Mouse (Mus musculus) hematopoietic stem cell, adult 5-6 weeks (primary cell): ENCODE data around the gene Fstl4. TPM values are rescaled to one million over a fixed set of nuclear protein-coding genes. Genes with fewer than 3 reads are reported as not detected.

ENCODE experiments used
- ATAC-seq, 2 experiments: fragments of 125-278 bp in 1 of 2; replicated peaks in 1 of 2; 2 replicates each; pipeline ENCODE4 v1.8.0; 2016 to 2017; ENCODE audit warnings: inconsistent platforms in 2 of 2, mild to moderate bottlenecking in 2 of 2, moderate number of reproducible peaks in 2 of 2, low read depth in 1 of 2, moderate TSS enrichment in 1 of 2; ENCODE audit not compliant: low FRiP score in 2 of 2, poor library complexity in 2 of 2, severe bottlenecking in 2 of 2, insufficient read depth in 1 of 2, low TSS enrichment in 1 of 2
- total RNA-seq: library from RNA; stranded (forward); fragments of 172-1452, 232-1000 nt; gene quantifications from 2 replicates; pipeline ENCODE4 v1.2.3, GENCODE M21; 2017

Gene Fstl4
- total RNA-seq, 1 experiment from 2014 or later, result not detected

DNA sequence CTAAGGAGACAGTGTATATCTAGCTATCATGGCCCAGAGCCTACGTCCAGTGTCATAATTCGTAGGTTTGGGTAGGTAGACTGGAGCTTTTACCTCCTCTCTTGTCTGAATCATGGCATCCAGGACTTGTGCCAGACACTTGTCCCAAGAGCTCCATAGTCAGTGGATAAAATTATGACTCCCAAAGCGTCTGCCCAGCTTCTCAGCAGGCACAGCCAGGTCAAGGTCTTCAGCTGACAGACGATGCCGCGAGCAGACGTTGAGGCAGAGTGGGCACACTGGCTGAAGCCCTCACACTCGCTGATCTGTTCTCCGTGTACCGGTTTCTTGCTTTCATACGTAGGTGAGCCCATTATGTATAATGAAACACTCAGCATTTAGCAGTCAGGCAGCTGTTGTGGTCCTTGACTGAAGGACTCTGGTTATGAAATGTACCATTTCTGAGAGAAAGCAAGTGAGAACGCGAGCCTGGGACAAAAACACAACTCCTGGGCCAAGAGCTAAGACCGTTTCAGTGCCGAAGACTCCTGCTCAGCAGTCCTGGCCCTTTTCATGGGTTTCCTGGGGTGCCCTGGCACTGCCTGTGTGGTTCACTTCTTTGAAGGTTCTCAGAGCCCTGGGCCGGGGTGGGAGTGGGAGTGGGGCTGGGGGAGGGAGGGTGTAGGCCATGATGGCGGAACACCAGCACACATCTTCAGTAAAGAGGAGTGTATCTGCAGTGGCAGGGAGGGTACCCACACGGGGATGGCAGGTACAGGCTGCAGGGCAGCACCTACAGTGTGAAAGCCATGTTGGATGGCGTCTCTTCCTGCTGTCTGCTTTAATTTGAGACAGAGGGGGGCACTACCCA, 111.7 kb downstream of the Fstl4 start:
- no peak for ATAC-seq

DNA sequence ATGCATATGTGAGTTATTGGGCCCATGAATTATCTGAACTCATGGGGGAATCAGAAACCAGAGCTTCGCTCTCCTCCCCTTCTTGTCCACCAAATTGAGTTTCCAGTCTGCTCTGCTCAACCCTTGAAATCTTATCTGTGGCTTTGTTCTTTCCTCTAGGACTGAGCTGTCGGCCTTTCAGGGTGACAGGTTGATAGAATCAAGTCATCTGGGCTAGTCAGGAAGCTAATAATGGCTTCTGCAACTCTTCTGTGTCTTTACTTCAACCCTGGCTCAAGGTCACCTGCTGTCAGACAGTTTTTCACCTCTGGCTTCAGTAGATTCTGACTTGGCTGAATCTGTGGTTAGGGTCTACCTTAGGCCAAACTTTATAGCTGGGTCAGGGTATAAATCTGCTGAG, 113.2 kb downstream of the Fstl4 start:
- no peak for ATAC-seq

DNA sequence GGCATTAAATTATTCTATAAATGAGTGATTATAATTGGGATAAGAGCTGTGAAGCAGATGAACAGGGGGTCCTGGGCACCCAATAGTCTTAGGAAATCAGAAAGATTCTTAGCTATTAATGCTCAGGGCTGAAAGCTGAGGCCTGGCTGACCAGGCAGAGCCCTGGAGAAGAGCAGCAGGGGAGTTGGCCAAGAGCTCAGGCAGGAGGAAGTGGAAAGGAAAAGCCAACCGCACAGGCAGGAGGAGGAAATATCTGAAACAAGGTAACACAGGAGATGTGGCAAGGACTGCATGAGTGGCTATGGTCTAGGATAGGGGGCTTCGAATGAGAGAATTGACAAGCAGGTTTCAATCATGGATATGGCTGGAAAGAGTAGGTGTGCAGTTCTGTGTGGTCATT, 115.5 kb downstream of the Fstl4 start:
- peak; percentile 12 to 39; a peak in 1 of 4 replicates for ATAC-seq

DNA sequence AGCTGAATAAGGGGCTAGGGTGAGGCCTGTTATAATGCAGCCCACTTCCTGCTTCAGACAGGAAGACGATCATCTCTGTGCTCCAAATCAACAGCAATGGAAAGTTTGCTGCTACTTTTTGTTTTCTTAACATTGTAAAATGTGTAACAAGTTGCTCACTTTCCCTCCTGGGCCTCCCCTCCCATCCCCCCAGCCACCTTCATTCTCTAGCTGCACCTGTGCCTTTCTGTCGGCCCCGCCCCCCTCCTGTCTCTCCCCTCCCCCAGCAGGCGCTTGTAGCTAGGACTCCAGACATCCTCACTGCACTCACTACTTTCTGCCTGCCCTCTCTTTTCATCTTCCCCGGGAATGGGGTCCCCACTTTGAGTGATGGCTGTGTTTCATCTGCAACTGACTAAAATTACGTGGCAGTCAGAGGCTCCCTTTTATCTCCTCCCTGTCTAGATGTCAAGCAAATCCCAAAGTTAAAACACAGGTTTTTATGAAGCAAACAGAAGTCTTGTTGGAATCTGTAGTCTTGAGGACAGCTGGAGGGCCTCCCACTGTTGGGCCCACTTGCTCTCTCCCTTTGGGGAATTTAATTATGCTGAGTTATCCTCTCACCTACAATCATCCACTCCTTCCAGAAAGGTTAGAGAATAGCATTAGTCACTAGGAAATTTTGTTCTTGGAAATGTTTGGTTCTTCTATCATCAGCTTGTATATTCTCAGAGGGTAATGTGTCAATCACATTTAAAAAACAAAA, 122.3 kb downstream of the Fstl4 start:
- ATAC-seq, result no peak

DNA sequence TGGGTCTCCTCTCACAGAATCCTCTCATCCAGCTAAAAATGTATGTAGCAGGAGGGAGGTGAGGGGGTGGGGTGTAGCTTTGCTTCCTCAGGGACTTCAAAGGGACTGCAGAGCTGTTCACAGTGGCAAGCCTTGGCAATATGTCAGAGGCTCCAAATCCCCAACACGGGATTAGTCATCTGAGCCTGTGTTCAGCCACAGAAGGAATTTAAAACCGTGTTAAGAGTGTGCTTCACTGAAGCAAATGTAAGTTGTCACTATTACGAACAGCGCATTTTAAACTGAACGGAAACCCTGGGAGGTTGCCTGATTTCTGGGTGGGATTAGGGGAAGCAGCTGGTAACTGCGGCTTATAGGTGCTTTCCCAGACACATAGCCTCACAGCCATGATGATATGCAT, 123.7 kb downstream of the Fstl4 start:
- 0 out of 4 replicates have a peak, but pooled peaks of 1 of the 2 experiments have one; percentile 29 for ATAC-seq

DNA sequence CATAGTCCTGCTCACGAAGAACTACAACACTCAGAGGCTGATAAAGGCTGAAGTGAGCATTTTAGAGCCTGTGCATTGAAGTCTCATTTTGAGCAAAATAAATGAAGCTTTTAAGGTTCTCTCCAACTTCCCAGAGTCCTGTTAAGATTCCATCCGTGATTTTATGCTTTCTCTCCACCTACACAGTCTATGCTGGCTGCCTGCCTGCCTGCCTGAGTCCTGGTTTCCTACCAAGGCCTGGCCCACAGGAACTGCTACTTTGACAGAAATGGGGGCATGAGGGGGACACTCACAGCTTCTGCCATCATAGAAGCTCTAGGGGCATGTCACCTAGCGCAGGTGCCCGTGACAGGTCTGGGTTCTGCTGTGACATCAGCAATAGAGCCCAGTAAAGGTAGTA, 125.1 kb downstream of the Fstl4 start:
- no peak for ATAC-seq

DNA sequence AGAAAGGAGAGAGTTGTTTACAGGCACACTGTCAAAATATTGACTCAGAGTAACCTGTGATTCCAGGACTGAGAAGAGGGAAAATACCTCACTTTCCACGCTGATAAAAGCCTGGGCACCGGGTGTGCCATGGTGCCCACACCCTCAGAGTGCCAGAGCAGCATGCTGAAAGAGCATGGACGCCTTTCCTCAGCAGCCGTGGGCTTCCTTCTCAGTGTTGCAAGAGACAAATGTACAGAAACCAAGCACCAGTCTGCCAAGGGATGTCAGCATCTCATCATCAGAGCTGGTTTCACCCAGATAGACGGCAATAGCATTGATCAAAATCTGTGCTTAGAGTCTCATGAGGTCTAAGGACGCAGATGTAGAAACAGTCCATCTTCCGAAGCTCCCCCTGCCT, 125.7 kb downstream of the Fstl4 start:
- ATAC-seq, result no peak

DNA sequence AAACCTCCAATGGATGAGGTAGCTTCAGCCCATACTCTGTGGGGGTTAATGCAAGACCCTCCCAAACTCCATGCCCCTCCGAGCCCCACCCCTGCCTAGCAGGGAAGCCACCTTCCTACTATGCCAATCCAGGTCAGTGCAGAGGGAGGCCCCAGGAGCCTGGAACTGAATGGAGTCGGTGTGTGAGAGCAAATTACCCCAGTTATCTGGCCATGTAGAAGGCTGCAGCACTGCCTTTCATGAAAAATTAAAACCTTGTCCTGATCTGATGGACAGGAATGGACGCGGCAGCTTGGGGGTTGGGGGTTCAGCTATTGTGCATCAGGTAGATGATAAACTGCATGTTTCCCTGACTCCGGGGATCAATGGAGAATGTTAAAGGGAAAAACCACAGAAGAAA, 139.7 kb downstream of the Fstl4 start:
- no peak for ATAC-seq

DNA sequence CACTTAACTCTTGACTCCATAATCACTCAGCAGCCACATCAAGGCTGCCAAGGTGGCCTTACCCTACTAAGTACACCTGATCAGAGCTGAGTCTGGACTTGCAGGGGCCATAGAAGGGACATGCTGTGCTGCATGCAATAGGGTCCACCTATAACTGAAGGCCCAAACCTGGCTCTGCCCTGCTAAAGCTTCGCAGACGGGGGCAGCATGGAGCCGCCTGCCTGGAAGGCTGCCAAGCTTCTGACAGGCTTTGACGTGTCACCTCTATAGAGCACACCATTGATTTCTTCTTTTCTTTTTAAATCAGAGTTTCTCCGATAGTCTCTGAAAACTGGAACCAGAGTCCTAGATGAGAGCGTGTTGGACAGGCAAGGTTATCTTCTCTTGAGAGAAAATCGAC, 146.4 kb downstream of the Fstl4 start:
- ATAC-seq, result no peak

DNA sequence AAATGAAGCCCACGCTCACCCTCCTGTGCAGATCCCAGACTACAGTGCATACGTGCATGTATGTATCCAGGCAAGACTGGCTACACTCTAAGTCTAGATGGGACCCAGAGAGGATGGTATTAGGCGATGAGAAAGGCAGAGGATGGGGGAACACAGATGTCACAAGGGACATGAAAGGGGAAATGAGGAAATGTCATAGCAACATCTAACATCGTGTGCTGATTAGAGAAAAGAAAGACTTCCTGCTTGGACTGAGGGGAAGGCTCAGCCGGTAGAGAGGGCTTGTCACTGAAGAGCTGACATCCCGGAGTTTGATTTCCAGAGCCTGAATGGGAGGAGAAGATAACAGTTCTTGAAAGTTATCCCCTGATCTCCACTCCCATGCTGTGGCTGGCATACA, 150.0 kb downstream of the Fstl4 start:
- ATAC-seq, result peak; percentile 23 to 55; a peak in 2 of 4 replicates

DNA sequence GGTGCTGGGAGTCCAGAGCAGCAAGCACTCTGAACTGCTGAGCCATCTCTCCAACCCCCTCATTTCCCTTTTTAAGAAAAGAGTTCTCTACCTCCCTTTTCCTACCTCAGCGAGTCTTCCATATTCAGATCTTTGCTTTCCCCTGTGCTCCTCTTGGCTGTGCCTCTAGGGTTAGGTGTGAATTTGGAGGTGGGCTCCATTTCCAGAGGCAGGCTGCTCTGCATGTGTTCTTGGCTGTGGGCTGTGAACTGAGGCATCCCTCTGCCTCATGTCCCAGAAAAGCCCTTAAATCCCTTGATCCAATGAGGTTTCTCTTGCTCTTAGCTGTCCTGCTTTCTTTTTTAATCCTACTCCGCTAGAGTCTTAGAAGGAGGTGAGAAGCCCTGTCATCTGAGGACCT, 151.2 kb downstream of the Fstl4 start:
- ATAC-seq, result no peak

DNA sequence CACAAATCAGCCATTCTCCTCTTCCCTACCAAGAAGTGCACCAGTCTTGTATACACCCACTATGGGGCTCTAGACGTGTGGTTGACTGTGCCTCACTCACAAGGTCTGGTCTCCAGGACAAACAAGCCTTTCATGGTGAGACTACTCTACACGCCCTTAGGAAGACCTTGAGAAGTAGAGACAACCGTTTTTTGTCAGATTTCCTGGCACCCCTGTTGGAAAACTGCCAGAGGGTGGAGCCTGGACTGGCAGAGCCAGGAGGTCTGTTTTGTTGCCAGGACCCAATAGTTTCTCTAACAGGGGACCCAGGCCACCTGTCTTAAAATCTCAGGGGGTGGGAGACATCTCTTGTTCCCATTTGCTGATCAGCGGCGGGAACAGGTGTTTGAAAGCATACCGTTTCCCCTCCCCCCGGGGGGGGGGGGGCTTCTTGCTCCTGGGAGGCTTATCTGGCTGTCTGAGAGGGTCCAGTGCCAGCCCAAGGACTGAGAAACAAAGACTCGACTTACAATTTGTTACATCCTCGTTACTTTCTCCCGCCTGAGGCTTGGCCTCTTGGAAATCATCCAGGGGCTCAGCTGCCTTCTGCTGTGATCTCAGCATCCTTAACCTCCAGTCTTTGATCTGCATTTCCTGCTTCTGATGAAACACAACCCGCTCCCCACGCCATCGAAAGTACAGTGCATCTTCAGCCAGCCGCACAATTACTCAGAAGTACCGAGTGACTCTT, 155.0 kb downstream of the Fstl4 start:
- no peak for ATAC-seq

DNA sequence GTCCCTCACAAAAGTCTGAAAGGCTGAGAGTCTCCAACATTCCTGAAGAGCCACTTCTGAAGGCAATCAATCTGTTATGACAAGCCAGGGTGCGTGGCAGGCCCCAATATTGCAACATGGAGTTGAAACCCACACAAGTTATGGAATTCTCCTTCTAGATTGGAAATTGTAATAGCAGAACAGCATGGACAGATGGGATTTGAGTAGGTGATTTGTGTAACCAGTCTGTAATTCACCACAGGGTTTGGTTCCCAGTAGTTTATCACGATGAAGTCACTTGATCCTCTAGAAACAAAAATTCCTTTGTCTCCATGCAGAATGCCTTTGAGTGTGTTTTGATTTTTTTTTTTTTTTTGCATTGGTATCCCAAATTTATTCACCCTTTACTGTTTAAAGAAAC, 159.8 kb downstream of the Fstl4 start:
- ATAC-seq, result no peak

DNA sequence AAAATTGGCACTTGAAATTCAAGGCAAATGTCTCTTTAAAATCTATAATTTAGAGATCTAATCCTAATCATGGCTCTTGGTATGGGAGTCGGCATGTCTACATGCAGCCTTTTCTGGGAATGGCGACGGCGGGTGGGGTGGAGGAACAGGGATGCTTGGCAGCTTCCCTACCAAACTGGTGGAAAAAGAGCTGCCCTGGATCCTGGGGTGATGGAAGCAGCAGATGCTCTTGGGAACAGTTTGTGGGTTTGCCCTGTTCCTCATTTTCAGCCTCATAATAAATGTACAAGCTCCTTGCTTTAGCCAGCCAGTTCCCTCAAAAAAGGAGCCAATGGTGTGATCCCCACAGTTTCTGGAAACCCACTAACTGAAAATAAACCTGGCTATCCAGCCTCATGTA, 163.9 kb downstream of the Fstl4 start:
- ATAC-seq, result no peak

DNA sequence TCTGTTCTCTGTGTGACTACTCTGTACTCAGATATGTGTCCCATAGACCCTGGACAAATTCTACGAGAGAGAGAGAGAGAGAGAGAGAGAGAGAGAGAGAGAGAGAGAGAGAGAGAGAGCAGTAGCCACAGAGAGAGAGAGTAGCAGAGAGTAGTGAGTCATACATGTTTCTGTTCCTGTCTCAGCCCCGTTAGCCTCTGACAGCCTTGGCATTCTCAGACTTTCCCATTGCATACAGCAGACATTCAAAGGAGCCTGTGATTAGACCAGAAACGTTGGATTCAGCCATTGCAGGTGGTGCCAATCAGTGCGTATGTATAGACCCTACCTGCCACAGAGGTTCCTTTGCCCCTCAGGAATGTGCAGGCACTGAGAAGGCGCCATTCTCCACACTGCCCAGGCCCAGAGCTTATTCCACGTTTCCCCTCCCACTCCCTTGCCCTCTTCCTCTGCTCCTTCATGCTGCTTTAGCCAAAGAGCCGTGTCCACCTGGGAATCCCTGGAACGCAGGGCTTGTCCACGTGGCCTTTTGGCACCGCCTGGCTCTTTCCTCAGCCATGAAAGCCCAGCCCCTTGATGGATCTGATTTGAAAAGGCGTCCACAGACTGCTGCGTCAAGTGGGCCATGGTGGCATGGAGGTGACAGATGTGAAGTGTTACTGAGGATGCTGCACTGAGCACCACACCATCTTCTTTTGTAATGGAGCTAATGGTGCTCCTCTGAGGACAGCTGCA, 175.1 kb downstream of the Fstl4 start:
- ATAC-seq, result no peak

DNA sequence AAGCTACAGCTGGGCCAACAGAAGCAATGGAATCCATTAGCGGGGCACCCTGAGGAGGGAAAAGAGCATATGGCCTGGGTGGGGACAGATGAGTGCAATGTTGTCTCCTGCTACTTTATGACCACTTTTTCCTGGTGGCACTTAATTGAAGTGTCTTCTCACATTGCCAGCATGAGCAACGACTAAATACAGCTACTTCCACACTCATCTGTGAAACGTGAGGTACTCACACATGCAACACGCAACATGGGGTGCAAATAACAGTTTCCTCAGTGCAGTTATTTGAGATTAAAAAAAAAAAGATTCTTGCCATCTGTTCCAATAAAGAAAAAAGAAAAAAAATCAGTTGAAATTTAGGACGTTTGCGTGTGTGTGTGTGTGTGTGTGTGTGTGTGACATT, 178.5 kb downstream of the Fstl4 start:
- no peak for ATAC-seq

DNA sequence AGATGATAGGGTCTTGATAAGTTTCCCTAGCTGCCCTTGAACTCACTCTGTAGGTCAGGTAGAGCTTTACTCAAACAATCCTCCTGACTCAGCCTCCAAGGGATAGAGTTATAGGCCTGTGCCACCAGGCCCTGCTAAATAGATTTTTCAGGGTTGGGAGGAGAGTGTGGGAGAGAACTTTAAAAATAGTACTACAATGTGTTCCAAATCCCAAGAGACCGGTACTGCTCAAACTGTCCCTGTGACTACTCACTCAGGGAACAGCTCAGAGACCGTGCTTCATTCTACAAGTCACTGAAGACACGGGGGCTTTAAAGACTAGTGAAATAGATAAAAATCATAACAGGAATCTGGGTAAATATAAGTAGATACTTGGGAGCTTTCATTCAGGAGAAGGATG, 190.6 kb downstream of the Fstl4 start:
- ATAC-seq, result no peak
